Mouse (Mus musculus): ENCODE results near the gene Tmem88. TPM values are rescaled to one million over a fixed set of nuclear protein-coding genes. Genes with fewer than 3 reads are reported as not detected.
A peak's percentile ranks its signal among the peaks of the same experiment; 100 is the strongest.

Tmem88 gene
- polyA plus RNA-seq, 1 experiment from 2014 or later, result 39.6 TPM

DNA sequence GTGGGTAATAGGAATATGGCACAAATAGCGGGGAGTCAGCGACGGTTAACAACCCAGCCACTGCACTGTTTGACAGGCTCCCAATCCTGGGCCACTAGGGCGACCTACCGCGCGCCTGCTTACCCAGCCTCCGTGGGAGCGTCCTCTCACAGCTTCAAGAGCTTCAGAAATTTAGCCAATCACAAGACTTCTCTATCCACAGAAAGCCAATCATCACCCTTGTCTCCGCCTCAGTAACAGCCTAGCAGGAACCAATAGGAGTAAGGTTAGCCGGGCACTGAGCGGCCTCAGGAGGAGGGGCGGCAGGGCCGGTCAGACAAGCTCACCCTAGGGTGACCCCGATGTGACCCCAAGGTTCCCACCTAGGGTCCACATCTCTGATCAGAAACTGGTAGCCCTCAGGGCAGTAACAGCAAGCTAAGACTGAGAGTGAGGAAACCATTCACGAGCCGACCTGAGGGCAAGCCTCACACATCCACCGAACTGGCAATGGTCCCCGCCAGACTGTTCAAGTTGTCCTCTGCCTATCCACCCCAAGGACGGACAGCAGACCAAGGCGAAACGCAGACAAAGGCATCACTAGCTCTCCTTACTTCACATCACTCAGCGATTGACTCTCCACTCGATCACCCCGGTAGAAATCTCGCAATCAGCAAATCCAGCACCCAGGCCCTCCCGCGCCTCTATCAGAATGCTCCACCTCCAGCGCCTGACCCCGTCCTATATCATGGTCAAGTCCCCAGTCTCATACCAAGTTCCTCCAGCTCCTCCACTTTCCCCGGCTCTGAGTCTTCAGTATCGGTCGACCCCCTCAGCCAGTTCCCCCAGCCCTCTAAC, 10.7 kb upstream of the Tmem88 start:
- peak overlapping the region; percentile 91 for H3K9ac ChIP-seq (ENCODE audit: low read length)
- H3K4me3 ChIP-seq (ENCODE audit: low read length), result peak overlapping the region; percentile 68
- H3K27ac ChIP-seq (ENCODE audit: low read length), result peak overlapping the region; percentile 98
- peak overlapping the region; percentile 98 for H3K4me2 ChIP-seq (ENCODE audit: low read depth, low read length)
- ATAC-seq (replicated peaks; ENCODE audit: extremely low read depth, insufficient read depth, low FRiP score), result peak; percentile 61
- peaks cover 29% of the 10 kb centered on the region for H3K4me1 ChIP-seq (ENCODE audit: control insufficient read depth, insufficient read depth, low read length)
- H3K9me3 ChIP-seq (replicated peaks; ENCODE audit: control insufficient read depth, low read length), result no peaks in the 10 kb centered on the region
- under 1% methylated on average over 33 of the region's 33 CpGs for WGBS
- H3K27me3 ChIP-seq (ENCODE audit: control insufficient read depth, insufficient read depth, low read length), result no peaks in the 10 kb centered on the region
- H3K36me3 ChIP-seq (ENCODE audit: control insufficient read depth, insufficient read depth), result peaks cover 43% of the 10 kb centered on the region

DNA sequence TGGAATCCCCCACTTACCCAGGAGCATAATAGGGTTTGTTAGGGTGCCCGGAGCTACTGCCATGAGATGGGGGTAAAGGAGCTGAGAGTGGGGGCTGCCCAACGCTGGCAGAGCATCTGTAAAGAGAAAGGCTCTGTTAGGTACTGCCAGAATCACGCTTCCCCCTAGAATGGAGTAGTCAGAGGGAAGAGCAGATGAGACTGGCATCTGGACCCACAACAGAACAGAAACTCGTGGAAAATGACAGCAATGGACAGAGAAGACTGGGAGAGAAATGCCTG, 9.6 kb upstream of the Tmem88 start:
- WGBS, result 74% methylated on average over 4 of the region's 4 CpGs
- Histone ChIP-seq H3K4me1 (ENCODE audit: control insufficient read depth, insufficient read depth, low read length) (peaks cover 18% of the 10 kb centered on the region), H3K9ac (ENCODE audit: low read length) (no peak overlapping the region), H3K27me3 (ENCODE audit: control insufficient read depth, insufficient read depth, low read length) (no peaks in the 10 kb centered on the region), H3K4me2 (ENCODE audit: low read depth, low read length) (no peak overlapping the region), H3K27ac (ENCODE audit: low read length) (no peak overlapping the region), H3K4me3 (ENCODE audit: low read length) (no peak overlapping the region), H3K36me3 (ENCODE audit: control insufficient read depth, insufficient read depth) (peaks cover 46% of the 10 kb centered on the region), H3K9me3 (replicated peaks; ENCODE audit: control insufficient read depth, low read length) (no peaks in the 10 kb centered on the region)
- ATAC-seq (replicated peaks; ENCODE audit: extremely low read depth, insufficient read depth, low FRiP score), result no peak

DNA sequence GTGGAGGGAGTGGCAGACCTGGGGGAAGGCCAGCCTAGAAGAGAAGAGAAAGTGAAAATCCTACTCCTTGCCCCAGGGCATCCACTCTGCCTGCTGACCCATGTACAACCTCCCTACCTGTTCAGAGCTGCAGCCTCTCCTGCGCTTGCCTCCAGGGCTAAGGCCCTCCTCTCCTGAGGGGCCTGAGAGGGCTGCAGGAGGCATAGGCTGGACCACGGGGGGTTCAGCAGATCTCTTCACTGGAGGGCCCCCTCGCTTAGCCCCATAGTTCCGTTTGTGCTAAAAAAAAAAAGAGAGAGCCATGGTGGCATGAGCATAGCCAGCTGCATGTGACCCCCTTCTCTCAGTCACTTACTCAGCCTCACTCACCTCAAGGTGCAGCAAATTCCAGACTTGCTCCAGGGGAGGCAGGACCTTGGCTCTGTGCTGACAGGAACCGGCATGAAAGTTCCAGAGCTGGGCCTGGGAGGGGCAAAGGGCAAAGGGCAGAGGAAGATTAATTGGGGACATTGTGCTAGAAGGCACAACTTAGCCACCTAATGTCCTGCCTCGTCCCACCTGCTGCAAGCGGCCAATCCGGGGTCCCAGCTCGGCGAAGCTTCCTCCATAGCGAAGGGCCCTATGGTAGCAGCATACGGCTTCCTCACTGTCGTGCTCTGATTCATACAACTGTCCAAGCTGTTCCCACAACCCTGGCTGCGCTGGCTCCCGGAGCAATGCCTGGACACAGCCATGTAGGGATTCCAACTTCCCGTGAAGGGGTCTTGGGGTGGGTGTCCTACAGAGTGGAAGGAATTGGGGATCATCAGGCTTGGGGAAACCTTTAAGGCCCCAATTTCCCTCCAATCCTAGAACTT, 9.1 kb upstream of the Tmem88 start:
- 89% methylated on average over 16 of the region's 16 CpGs for WGBS
- Histone ChIP-seq H3K4me3 (ENCODE audit: low read length) (no peak overlapping the region), H3K27ac (ENCODE audit: low read length) (no peak overlapping the region), H3K27me3 (ENCODE audit: control insufficient read depth, insufficient read depth, low read length) (no peaks in the 10 kb centered on the region), H3K36me3 (ENCODE audit: control insufficient read depth, insufficient read depth) (peaks cover 45% of the 10 kb centered on the region), H3K4me1 (ENCODE audit: control insufficient read depth, insufficient read depth, low read length) (peaks cover 12% of the 10 kb centered on the region), H3K4me2 (ENCODE audit: low read depth, low read length) (no peak overlapping the region), H3K9me3 (replicated peaks; ENCODE audit: control insufficient read depth, low read length) (no peaks in the 10 kb centered on the region), H3K9ac (ENCODE audit: low read length) (no peak overlapping the region)
- ATAC-seq (replicated peaks; ENCODE audit: extremely low read depth, insufficient read depth, low FRiP score), result no peak

DNA sequence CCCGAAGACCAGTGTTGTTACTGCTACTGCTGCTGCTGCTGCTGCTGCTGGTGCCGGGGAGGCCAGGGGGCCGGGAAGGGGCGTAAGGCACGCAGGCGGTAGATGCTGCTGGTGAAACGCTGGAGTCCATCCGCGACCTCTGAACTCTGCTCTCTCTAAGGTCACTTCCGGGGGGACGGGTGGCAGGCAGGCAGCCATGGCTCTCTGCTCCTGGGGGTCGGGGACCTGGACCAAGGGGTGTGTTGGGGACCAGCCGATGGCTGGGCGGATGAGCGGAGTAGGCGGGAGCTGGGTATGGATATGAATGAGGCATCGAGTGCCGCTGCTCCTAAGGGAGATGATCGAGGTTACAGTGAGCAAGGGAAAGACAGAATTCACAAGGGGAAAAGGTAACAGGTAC, 8.2 kb upstream of the Tmem88 start:
- peaks cover 49% of the 10 kb centered on the region for H3K36me3 ChIP-seq (ENCODE audit: control insufficient read depth, insufficient read depth)

DNA sequence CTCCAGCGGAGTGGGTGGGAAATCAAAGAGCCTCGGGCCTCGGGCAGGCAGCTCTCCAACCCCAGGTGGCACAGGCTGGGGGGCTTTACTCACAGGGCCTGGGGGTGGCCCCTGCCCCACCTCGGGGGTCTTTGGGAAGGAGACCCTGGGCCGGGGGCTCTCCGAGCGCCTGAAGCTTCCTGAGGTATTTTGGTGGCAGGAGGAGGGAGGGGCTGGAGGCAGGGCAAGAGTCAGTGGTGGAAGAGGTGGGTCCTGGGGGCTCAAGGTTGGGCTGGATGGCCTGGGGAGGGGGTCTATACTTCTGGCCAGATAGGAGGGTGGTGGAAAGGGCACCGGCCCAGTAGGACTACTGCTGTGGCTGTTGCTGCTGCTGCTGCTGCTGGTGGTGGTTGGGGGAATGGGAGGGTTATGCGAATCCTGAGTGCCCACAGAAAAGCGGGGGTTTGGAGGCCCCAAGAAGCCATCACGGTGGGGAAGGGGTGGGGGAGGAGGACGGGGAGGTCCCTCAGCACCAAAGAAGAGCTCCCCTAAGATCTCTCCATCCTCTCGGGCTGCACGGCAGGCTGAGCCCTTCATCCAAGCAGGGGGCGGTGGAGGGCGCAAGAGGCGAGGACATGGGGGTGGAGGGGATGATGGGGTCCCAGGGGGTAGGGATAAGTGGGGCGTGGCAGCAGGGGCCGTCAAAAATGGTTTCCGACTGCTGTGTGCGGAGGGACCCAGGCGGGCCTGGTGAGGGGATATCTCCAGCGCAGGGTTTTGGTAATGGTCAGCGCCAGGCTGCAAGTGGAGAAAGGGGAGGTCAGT, 7.6 kb upstream of the Tmem88 start:
- 91% methylated on average over 24 of the region's 24 CpGs for WGBS
- no peak overlapping the region for H3K4me3 ChIP-seq (ENCODE audit: low read length)
- no peak for ATAC-seq (replicated peaks; ENCODE audit: extremely low read depth, insufficient read depth, low FRiP score)

More for the DNA sequence above, 8.2 kb upstream of the Tmem88 start:
- no peak for ATAC-seq (replicated peaks; ENCODE audit: extremely low read depth, insufficient read depth, low FRiP score)
- H3K27me3 ChIP-seq (ENCODE audit: control insufficient read depth, insufficient read depth, low read length), result no peaks in the 10 kb centered on the region
- H3K9me3 ChIP-seq (replicated peaks; ENCODE audit: control insufficient read depth, low read length), result no peaks in the 10 kb centered on the region
- H3K4me3 ChIP-seq (ENCODE audit: low read length), result no peak overlapping the region
- no peak overlapping the region for H3K9ac ChIP-seq (ENCODE audit: low read length)
- H3K4me2 ChIP-seq (ENCODE audit: low read depth, low read length), result no peak overlapping the region
- peaks cover 11% of the 10 kb centered on the region for H3K4me1 ChIP-seq (ENCODE audit: control insufficient read depth, insufficient read depth, low read length)
- WGBS, result 92% methylated on average over 19 of the region's 19 CpGs
- no peak overlapping the region for H3K27ac ChIP-seq (ENCODE audit: low read length)

DNA sequence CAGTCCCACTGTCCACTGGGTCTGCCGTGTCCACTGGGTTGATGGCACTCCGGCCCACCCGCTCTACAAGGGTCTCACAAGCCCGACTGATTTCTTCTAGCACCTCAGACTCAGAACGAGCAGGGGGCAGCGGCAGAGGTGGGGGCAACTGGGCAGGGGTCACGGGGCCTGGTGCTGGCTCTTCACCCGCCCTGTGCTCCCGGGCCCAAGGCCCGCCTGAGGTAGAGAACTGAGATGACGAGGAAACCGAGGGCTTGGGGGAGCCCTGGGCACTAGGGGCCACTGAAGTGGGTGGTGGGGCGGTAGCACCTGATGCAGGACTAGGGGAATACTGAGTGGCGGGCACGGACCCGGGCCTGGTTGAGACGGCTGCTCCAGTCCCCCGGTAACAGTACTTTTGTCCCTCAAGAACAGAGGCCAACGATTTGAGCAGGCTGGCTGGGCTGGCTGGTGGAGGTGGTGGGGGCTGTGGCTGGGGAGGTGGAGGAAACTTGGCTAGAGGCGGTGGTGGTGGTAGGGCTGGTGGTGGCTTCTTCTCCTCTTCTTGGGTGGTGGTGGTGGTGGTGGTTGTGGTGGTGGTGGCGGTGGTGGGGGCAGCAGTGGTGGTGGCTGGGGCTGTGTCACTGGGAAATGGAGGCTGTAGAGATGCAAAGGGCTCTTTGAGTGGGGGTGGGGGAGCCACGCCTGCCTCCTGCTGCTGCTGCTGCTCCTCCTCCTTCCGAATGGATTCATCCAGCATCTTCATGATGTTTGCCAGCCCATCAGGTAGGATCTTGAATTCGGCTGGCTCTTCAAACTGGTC, 6.8 kb upstream of the Tmem88 start:
- H3K4me2 ChIP-seq (ENCODE audit: low read depth, low read length), result no peak overlapping the region
- ATAC-seq (replicated peaks; ENCODE audit: extremely low read depth, insufficient read depth, low FRiP score), result no peak
- H3K4me3 ChIP-seq (ENCODE audit: low read length), result no peak overlapping the region
- no peak overlapping the region for H3K27ac ChIP-seq (ENCODE audit: low read length)
- H3K9me3 ChIP-seq (replicated peaks; ENCODE audit: control insufficient read depth, low read length), result no peaks in the 10 kb centered on the region
- no peak overlapping the region for H3K9ac ChIP-seq (ENCODE audit: low read length)
- peaks cover 11% of the 10 kb centered on the region for H3K4me1 ChIP-seq (ENCODE audit: control insufficient read depth, insufficient read depth, low read length)
- peaks cover 62% of the 10 kb centered on the region for H3K36me3 ChIP-seq (ENCODE audit: control insufficient read depth, insufficient read depth)
- 91% methylated on average over 24 of the region's 24 CpGs for WGBS
- H3K27me3 ChIP-seq (ENCODE audit: control insufficient read depth, insufficient read depth, low read length), result no peaks in the 10 kb centered on the region

More for the DNA sequence above, 7.6 kb upstream of the Tmem88 start:
- Histone ChIP-seq H3K9me3 (replicated peaks; ENCODE audit: control insufficient read depth, low read length) (no peaks in the 10 kb centered on the region), H3K36me3 (ENCODE audit: control insufficient read depth, insufficient read depth) (peaks cover 54% of the 10 kb centered on the region), H3K27ac (ENCODE audit: low read length) (no peak overlapping the region), H3K4me2 (ENCODE audit: low read depth, low read length) (no peak overlapping the region), H3K4me1 (ENCODE audit: control insufficient read depth, insufficient read depth, low read length) (peaks cover 11% of the 10 kb centered on the region), H3K27me3 (ENCODE audit: control insufficient read depth, insufficient read depth, low read length) (no peaks in the 10 kb centered on the region), H3K9ac (ENCODE audit: low read length) (no peak overlapping the region)

DNA sequence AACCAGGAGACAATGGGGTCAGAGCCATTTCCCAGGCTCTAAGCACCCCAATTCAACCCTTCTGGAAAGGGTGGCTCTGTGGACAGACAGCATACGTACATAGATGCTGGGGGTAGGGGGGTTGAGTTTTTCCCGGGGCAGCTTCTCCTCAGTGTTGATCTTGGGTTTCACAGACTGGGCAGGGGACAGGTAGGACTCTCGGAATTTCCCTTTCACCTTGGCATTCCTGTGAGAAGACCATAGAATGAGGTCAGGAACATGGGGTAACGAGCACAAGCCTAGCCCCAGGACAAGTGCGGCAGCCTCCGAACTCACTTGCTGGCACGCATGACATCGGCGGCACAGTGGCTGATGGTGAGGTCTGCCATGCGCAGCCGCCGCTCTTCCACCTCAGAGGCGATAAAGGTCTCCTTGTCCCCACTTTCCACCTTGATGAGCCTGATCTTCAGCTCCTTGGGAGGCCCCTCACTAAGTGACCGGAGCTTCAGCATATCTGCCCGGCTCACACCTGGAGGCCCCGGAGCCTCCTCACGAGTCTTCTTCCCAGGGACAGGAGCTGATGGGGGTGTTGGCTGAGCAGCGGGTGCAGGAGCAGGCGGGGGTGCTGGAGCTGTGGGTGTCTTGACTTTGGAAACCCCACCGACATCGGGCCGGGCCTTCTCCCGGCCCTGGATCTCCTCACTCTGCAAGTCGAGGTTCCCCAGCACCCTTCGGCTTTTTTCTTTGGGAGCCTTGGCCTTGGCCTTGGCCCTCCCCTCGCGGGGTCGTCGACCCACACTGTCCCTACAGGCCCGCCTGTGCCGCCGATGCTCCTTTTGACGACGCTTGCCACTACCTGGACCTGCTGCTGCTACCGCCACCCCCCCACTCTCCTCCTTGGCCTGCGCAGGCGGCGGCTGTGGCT, 5.9 kb upstream of the Tmem88 start:
- WGBS, result 91% methylated on average over 38 of the region's 38 CpGs
- ATAC-seq (replicated peaks; ENCODE audit: extremely low read depth, insufficient read depth, low FRiP score), result no peak
- H3K4me2 ChIP-seq (ENCODE audit: low read depth, low read length), result no peak overlapping the region
- no peaks in the 10 kb centered on the region for H3K27me3 ChIP-seq (ENCODE audit: control insufficient read depth, insufficient read depth, low read length)
- H3K4me1 ChIP-seq (ENCODE audit: control insufficient read depth, insufficient read depth, low read length), result peaks cover 11% of the 10 kb centered on the region
- no peaks in the 10 kb centered on the region for H3K9me3 ChIP-seq (replicated peaks; ENCODE audit: control insufficient read depth, low read length)
- H3K36me3 ChIP-seq (ENCODE audit: control insufficient read depth, insufficient read depth), result peaks cover 64% of the 10 kb centered on the region
- H3K9ac ChIP-seq (ENCODE audit: low read length), result no peak overlapping the region
- H3K4me3 ChIP-seq (ENCODE audit: low read length), result no peak overlapping the region
- no peak overlapping the region for H3K27ac ChIP-seq (ENCODE audit: low read length)

DNA sequence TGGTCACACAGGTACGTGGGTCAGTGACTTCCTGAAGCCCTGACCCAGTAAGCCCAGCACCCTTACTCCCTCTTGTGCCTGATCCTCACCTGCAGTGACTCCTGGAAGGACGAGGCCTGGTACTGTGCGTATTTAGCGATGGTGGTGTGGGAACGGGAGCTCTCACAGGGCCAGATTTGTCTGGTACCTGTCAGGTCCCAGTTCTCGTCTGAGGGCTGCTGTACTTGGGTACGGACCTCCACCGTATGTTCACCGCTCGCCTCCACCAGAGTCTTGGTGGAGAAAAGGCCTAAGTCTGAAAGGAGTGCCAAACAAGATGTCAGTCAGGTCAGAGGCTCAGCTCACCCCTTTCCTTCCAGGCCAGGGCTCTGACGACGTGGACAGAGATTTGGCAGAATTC, 4.0 kb upstream of the Tmem88 start:
- H3K27ac ChIP-seq (ENCODE audit: low read length), result no peak overlapping the region
- H3K4me1 ChIP-seq (ENCODE audit: control insufficient read depth, insufficient read depth, low read length), result peaks cover 20% of the 10 kb centered on the region
- H3K9ac ChIP-seq (ENCODE audit: low read length), result no peak overlapping the region
- H3K4me3 ChIP-seq (ENCODE audit: low read length), result no peak overlapping the region
- H3K4me2 ChIP-seq (ENCODE audit: low read depth, low read length), result no peak overlapping the region
- WGBS, result 84% methylated on average over 12 of the region's 12 CpGs
- no peaks in the 10 kb centered on the region for H3K27me3 ChIP-seq (ENCODE audit: control insufficient read depth, insufficient read depth, low read length)
- H3K9me3 ChIP-seq (replicated peaks; ENCODE audit: control insufficient read depth, low read length), result no peaks in the 10 kb centered on the region
- ATAC-seq (replicated peaks; ENCODE audit: extremely low read depth, insufficient read depth, low FRiP score), result no peak
- peaks cover 56% of the 10 kb centered on the region for H3K36me3 ChIP-seq (ENCODE audit: control insufficient read depth, insufficient read depth)
